ENCODE assay signal across 16 mouse cellular contexts in the genomic region with DNA sequence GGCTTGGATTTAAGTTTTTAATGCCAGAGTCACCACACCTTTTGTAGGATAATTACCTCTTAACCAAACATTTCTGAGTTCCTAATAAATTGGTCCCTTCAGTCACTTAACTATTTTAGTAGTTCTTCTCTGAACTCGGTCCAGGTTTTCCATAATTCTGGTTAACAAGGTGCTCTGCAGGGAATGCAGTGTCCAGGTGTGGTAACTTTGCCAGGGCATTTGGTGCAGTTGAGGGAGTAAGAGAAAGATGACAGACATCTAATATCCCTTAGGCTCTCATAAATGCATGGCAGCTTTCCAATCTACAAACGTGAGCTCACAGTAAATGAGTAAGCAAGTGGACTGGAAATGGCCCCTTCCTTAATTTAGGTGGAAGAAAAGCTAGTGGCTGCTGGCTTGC.
"Had no signal": no experiment of that assay in that cellular context is flagged by ENCODE, and none has a peak within 500 bp of the region (broad histone marks: within the 10 kb centered on the region; RNA-seq: fewer than 3 reads in every experiment).

No protein-coding gene starts in this region.

- H3K9me3 ChIP-seq: neural tube, embryonic 13.5 days; neural tube, embryonic 15.5 days; stomach, embryonic 15.5 days had no signal

- H3K27ac ChIP-seq: neural tube, embryonic 13.5 days; neural tube, embryonic 15.5 days; stomach, embryonic 15.5 days; stomach, postnatal 0 days had no signal

- H3K4me1 ChIP-seq: neural tube, embryonic 13.5 days; neural tube, embryonic 15.5 days; stomach, embryonic 15.5 days had no signal

- H3K4me3 ChIP-seq: neural tube, embryonic 13.5 days; neural tube, embryonic 15.5 days; stomach, embryonic 15.5 days had no signal

- DNase-seq: retina, postnatal 1 day; right cerebral cortex, adult 18-20 months; right cerebral cortex, postnatal 14 days; right cerebral cortex, postnatal 25 days; right cerebral cortex, postnatal 4 days; spleen, adult 18-20 months; thymus, adult 18-20 months; thymus, adult 2 months; thymus, postnatal 14 days; thymus, postnatal 25 days; thymus, postnatal 36 days; thymus, postnatal 4 days had no signal

- H3K36me3 ChIP-seq: neural tube, embryonic 13.5 days; neural tube, embryonic 15.5 days; stomach, embryonic 15.5 days had no signal

- H3K9ac ChIP-seq: neural tube, embryonic 13.5 days; neural tube, embryonic 15.5 days; stomach, embryonic 15.5 days had no signal

- H3K27me3 ChIP-seq: neural tube, embryonic 13.5 days; neural tube, embryonic 15.5 days; stomach, embryonic 15.5 days had no signal

- H3K4me2 ChIP-seq: neural tube, embryonic 13.5 days; neural tube, embryonic 15.5 days; stomach, embryonic 15.5 days had no signal
